Mouse (Mus musculus): Measurements from ENCODE around the gene Prr14. TPM values are rescaled to one million over a fixed set of nuclear protein-coding genes. Genes with fewer than 3 reads are reported as not detected.
"Not testable (repeated sequence)": the region's sequence is repeated elsewhere in the genome, so short reads cannot be mapped to it uniquely, and the experiment has no call there.

The Prr14 gene
- polyA plus RNA-seq, 1 experiment from 2014 or later, result 48.7 TPM

- not testable (repeated sequence) for H3K4me1 ChIP-seq; H3K9me3 ChIP-seq; ATAC-seq (ENCODE audit: insufficient number of reproducible peaks, insufficient read depth, low FRiP score, low TSS enrichment); H3K4me3 ChIP-seq; H3K4me2 ChIP-seq (replicated peaks); H3K27ac ChIP-seq; H3K9ac ChIP-seq; H3K27me3 ChIP-seq
- H3K36me3 ChIP-seq, result peaks cover 92% of the 10 kb centered on the region
- 86% methylated on average over 4 of the region's 5 CpGs for WGBS
These were observed 29.0 kb downstream of the Prr14 start for GRCm38 (mm10) chr7:127488364-127488763.

- Histone ChIP-seq H3K9me3 (no peaks in the 10 kb centered on the region), H3K4me2 (replicated peaks) (no peak overlapping the region), H3K36me3 (peaks cover 77% of the 10 kb centered on the region), H3K27me3 (no peaks in the 10 kb centered on the region), H3K27ac (no peak overlapping the region), H3K4me3 (no peak overlapping the region), H3K9ac (no peak overlapping the region; the same call in 1 of the 2 replicates), H3K4me1 (no peaks in the 10 kb centered on the region)
- ATAC-seq (ENCODE audit: insufficient number of reproducible peaks, insufficient read depth, low FRiP score, low TSS enrichment), result no peak
- WGBS, result 94% methylated on average over 7 of the region's 7 CpGs
These were observed 30.6 kb downstream of the Prr14 start for GRCm38 (mm10) chr7:127489982-127490381.

- Histone ChIP-seq H3K4me2 (replicated peaks) (no peak overlapping the region), H3K9me3 (no peaks in the 10 kb centered on the region), H3K9ac (no peak overlapping the region), H3K4me1 (no peaks in the 10 kb centered on the region), H3K36me3 (peaks cover 58% of the 10 kb centered on the region), H3K27me3 (no peaks in the 10 kb centered on the region), H3K4me3 (no peak overlapping the region), H3K27ac (no peak overlapping the region)
- 87% methylated on average over 3 of the region's 3 CpGs for WGBS
- no peak for ATAC-seq (ENCODE audit: insufficient number of reproducible peaks, insufficient read depth, low FRiP score, low TSS enrichment)
These were observed 32.4 kb downstream of the Prr14 start for GRCm38 (mm10) chr7:127491846-127492245.

- Histone ChIP-seq H3K4me3 (no peak overlapping the region), H3K36me3 (peaks cover 33% of the 10 kb centered on the region), H3K27ac (no peak overlapping the region), H3K27me3 (no peaks in the 10 kb centered on the region), H3K9me3 (no peaks in the 10 kb centered on the region), H3K4me2 (replicated peaks) (no peak overlapping the region), H3K4me1 (no peaks in the 10 kb centered on the region), H3K9ac (no peak overlapping the region)
- ATAC-seq (ENCODE audit: insufficient number of reproducible peaks, insufficient read depth, low FRiP score, low TSS enrichment), result no peak
These were observed 35.2 kb downstream of the Prr14 start for GRCm38 (mm10) chr7:127494648-127495047.

- H3K9me3 ChIP-seq, result no peaks in the 10 kb centered on the region
- H3K27ac ChIP-seq, result no peak overlapping the region
- H3K4me1 ChIP-seq, result no peaks in the 10 kb centered on the region
- ATAC-seq (ENCODE audit: insufficient number of reproducible peaks, insufficient read depth, low FRiP score, low TSS enrichment), result no peak
- 87% methylated on average over 2 of the region's 2 CpGs for WGBS
- H3K27me3 ChIP-seq, result no peaks in the 10 kb centered on the region
- H3K9ac ChIP-seq, result no peak overlapping the region
- no peak overlapping the region for H3K4me3 ChIP-seq
- H3K4me2 ChIP-seq (replicated peaks), result no peak overlapping the region
- peaks cover 5% of the 10 kb centered on the region for H3K36me3 ChIP-seq
These were observed 38.0 kb downstream of the Prr14 start for GRCm38 (mm10) chr7:127497382-127497781.

GRCm38 (mm10) chr7:127498407-127498806 lies 39.0 kb downstream of the Prr14 start:
- 50% methylated on average over 3 of the region's 3 CpGs for WGBS
- no peak overlapping the region for H3K4me2 ChIP-seq (replicated peaks)
- no peaks in the 10 kb centered on the region for H3K4me1 ChIP-seq
- H3K4me3 ChIP-seq, result no peak overlapping the region
- no peaks in the 10 kb centered on the region for H3K36me3 ChIP-seq
- no peak overlapping the region for H3K27ac ChIP-seq
- H3K9me3 ChIP-seq, result no peaks in the 10 kb centered on the region
- no peaks in the 10 kb centered on the region for H3K27me3 ChIP-seq
- H3K9ac ChIP-seq, result no peak overlapping the region
- no peak for ATAC-seq (ENCODE audit: insufficient number of reproducible peaks, insufficient read depth, low FRiP score, low TSS enrichment)

- no peak for ATAC-seq (ENCODE audit: insufficient number of reproducible peaks, insufficient read depth, low FRiP score, low TSS enrichment)
- Histone ChIP-seq H3K4me1 (peaks cover 8% of the 10 kb centered on the region), H3K9ac (no peak overlapping the region), H3K36me3 (no peaks in the 10 kb centered on the region), H3K4me3 (no peak overlapping the region), H3K9me3 (no peaks in the 10 kb centered on the region), H3K27me3 (no peaks in the 10 kb centered on the region), H3K4me2 (replicated peaks) (no peak overlapping the region), H3K27ac (no peak overlapping the region)
- WGBS, result 94% methylated on average over 3 of the region's 3 CpGs
These were observed 48.9 kb downstream of the Prr14 start for GRCm38 (mm10) chr7:127508291-127508690.

GRCm38 (mm10) chr7:127509830-127510229 lies 50.4 kb downstream of the Prr14 start:
- H3K36me3 ChIP-seq; H3K4me3 ChIP-seq; H3K27ac ChIP-seq; H3K9me3 ChIP-seq; H3K4me2 ChIP-seq (replicated peaks); H3K27me3 ChIP-seq; H3K9ac ChIP-seq; ATAC-seq (ENCODE audit: insufficient number of reproducible peaks, insufficient read depth, low FRiP score, low TSS enrichment): not testable (repeated sequence)
- 88% methylated on average over 4 of the region's 4 CpGs for WGBS
- H3K4me1 ChIP-seq, result peaks cover 16% of the 10 kb centered on the region

GRCm38 (mm10) chr7:127511241-127511640 lies 51.8 kb downstream of the Prr14 start:
- peak overlapping the region; percentile 72; the same call in 1 of the 2 replicates for H3K9ac ChIP-seq

GRCm38 (mm10) chr7:127511808-127512230 lies 52.4 kb downstream of the Prr14 start, which contains the start of gene Srcap:
Gene Srcap, plus strand, starts transcription at chr7:127511983.
- Histone ChIP-seq H3K27me3 (no peaks in the 10 kb centered on the region), H3K4me2 (replicated peaks) (peak within 1 kb of the TSS; percentile 60), H3K9me3 (no peaks in the 10 kb centered on the region), H3K27ac (peak within 1 kb of the TSS; percentile 95), H3K4me3 (peak within 1 kb of the TSS; percentile 66), H3K36me3 (peaks cover 18% of the 10 kb centered on the region), H3K4me1 (peaks cover 16% of the 10 kb centered on the region), H3K9ac (peak within 1 kb of the TSS; percentile 72)
- ATAC-seq (ENCODE audit: insufficient number of reproducible peaks, insufficient read depth, low FRiP score, low TSS enrichment), result peak; percentile 99
- under 1% methylated on average over 37 of the region's 37 CpGs for WGBS

More at GRCm38 (mm10) chr7:127511241-127511640, 51.8 kb downstream of the Prr14 start:
- no peak for ATAC-seq (ENCODE audit: insufficient number of reproducible peaks, insufficient read depth, low FRiP score, low TSS enrichment)
- no peaks in the 10 kb centered on the region for H3K27me3 ChIP-seq
- WGBS, result 32% methylated on average over 8 of the region's 8 CpGs
- no peaks in the 10 kb centered on the region for H3K9me3 ChIP-seq
- H3K27ac ChIP-seq, result peak overlapping the region; percentile 95
- H3K4me2 ChIP-seq (replicated peaks), result peak overlapping the region; percentile 60
- peak overlapping the region; percentile 66 for H3K4me3 ChIP-seq
- peaks cover 16% of the 10 kb centered on the region for H3K4me1 ChIP-seq
- peaks cover 12% of the 10 kb centered on the region for H3K36me3 ChIP-seq

- Histone ChIP-seq H3K4me3 (peak overlapping the region; percentile 66), H3K27me3 (no peaks in the 10 kb centered on the region), H3K27ac (peak overlapping the region; percentile 95), H3K36me3 (peaks cover 24% of the 10 kb centered on the region), H3K4me1 (peaks cover 16% of the 10 kb centered on the region), H3K9ac (peak overlapping the region; percentile 72), H3K9me3 (no peaks in the 10 kb centered on the region), H3K4me2 (replicated peaks) (peak overlapping the region; percentile 60)
- ATAC-seq (ENCODE audit: insufficient number of reproducible peaks, insufficient read depth, low FRiP score, low TSS enrichment), result peak; percentile 76
- under 1% methylated on average over 68 of the region's 93 CpGs for WGBS
These were observed 53.0 kb downstream of the Prr14 start for GRCm38 (mm10) chr7:127512231-127513015.

- H3K9me3 ChIP-seq, result no peaks in the 10 kb centered on the region
- peak overlapping the region; percentile 66 for H3K4me3 ChIP-seq
- H3K36me3 ChIP-seq, result peaks cover 29% of the 10 kb centered on the region
- no peak for ATAC-seq (ENCODE audit: insufficient number of reproducible peaks, insufficient read depth, low FRiP score, low TSS enrichment)
- 35% methylated on average over 8 of the region's 8 CpGs for WGBS
- no peaks in the 10 kb centered on the region for H3K27me3 ChIP-seq
- H3K4me2 ChIP-seq (replicated peaks), result peak overlapping the region; percentile 60
- peaks cover 16% of the 10 kb centered on the region for H3K4me1 ChIP-seq
- peak overlapping the region; percentile 95 for H3K27ac ChIP-seq
- peak overlapping the region; percentile 72 for H3K9ac ChIP-seq
These were observed 53.6 kb downstream of the Prr14 start for GRCm38 (mm10) chr7:127513016-127513390.

All from embryonic facial prominence, embryonic 12.5 days (tissue).